Mouse (Mus musculus) gastrocnemius, postnatal 36 days (tissue): ENCODE results near the gene Olfr1424. TPM values are rescaled to one million over a fixed set of nuclear protein-coding genes. Genes with fewer than 3 reads are reported as not detected.
"Not testable (repeated sequence)": the region's sequence is repeated elsewhere in the genome, so short reads cannot be mapped to it uniquely, and the experiment has no call there.

ENCODE experiments used
- DNase-seq, 2 experiments: peaks; one replicate each; pipeline ENCODE4 v3.0.0; 2022
- intact Hi-C: fragments of 180-260 bp; cut with DNase I; formaldehyde crosslinking; loops from one replicate; pipeline ENCODE4 v1.15.1; 2025
- long read RNA-seq, 2 experiments: library from polyadenylated mRNA; stranded (forward); transcript quantifications; one replicate each; pipeline ENCODE4 v2.0.0; 2021
- total RNA-seq, 2 experiments: library from RNA; stranded (reverse); gene quantifications; 2 replicates each; pipeline ENCODE4 v1.2.3; 2021

Olfr1424 gene
- total RNA-seq = not detected
- long read RNA-seq, experiment 1 = 0 reads
- long read RNA-seq, experiment 2 = 0 reads

GRCm38 (mm10) chr19:12062582-12062981 lies at the start of gene Olfr1424:
Gene Olfr1424 (minus strand): TSS chr19:12062682.
- DNase-seq, intact Hi-C loops: not testable (repeated sequence)

GRCm38 (mm10) chr19:12104541-12104940 lies 42.1 kb upstream of the Olfr1424 start:
- DNase-seq = no peak
- intact Hi-C loops = no loop called here

DNA sequence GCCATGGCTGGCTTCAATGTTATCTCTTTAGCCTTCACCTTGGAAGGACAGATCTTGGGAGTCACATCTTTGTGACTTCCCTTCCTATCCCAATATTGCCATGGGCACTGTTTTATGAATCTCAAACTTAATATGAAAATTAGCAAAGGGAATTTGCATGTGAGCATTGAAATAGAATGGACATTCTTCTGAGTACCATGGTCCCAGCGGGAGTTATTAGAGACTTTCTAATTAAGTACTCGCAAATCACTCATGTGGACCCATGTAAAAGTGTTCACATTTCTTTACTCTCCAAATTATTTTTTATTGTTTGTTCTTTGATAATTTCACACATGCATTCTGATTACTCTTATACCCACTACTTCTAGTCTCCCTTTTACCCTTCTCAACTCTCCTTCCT lies 40.8 kb upstream of the Olfr1424 start, which contains the start of gene Olfr1427:
Gene Olfr1427 (minus strand): TSS at position 101 of the 400 bp plus-strand sequence.
- no peak for DNase-seq
- intact Hi-C loops = no loop called here

GRCm38 (mm10) chr19:12091913-12092312 lies 29.4 kb upstream of the Olfr1424 start, which contains the start of gene Olfr1426:
Gene Olfr1426 (minus strand): TSS chr19:12092013.
- DNase-seq = no peak
- intact Hi-C loops = no loop called here

DNA sequence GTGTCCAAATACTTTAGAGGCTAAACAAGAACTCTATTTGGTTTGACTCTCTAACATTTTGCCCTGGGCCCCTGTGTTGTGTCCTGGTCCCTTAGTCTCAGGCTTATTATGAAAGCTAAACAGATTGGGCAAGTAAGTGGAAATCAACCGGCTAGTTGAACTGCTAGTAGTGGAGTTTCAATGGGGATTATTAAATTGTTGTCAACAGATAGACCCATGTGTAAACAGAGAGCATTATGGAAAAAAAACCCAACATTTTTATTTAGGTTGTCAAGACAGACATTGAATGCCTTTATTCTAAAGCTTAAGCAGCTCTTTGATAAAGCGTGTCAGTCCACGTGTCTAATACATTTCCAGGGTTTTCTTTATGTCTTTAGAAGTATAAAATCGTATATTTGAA lies 15.1 kb upstream of the Olfr1424 start, which contains the start of gene Olfr1425:
Gene Olfr1425 (minus strand): TSS at position 101 of the 400 bp plus-strand sequence.
- intact Hi-C loops, DNase-seq: not testable (repeated sequence)

DNA sequence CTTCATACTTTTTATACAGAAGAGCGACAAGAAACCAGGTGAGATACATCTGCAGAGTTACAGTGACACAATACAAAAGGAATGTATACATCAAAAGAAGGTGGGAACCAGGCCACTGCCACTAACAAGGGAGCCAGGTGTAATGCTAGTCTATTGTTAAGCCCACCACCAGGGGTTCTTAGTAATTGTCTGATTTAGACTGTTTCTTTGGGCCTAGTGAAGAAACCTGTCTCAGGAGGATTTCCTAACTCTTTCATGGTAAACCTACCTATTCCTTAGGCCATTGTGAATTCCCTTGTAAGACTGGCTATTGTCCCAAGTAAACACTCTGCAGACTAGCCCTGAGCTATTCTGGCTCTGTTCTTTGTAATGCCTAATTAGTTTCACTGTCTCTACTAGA lies 7.1 kb upstream of the Olfr1424 start:
- intact Hi-C loops, DNase-seq: not testable (repeated sequence)

DNA sequence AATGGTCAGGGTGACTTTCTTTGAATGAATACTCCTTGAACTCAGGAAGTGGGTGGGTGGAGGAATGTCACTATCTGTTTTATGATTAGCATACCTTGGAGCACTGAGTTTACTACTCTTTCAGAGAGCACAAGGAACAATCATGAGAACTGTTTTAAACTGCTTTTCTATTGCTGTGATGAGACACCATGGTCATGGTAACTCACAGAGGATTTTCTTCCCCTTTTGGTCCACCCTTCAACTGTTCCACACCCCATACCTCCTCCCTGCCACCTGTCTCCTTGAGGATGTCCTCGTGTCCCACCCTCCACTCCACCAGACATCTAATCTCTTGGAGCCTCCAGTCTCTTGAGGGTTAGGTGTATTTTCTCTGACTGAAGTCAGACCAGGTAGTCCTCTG lies 5.3 kb upstream of the Olfr1424 start:
- DNase-seq, intact Hi-C loops: not testable (repeated sequence)

GRCm38 (mm10) chr19:12043163-12043562 lies 19.3 kb downstream of the Olfr1424 start:
- intact Hi-C loops = no loop called here
- DNase-seq = no peak

GRCm38 (mm10) chr19:12041217-12041616 lies 21.3 kb downstream of the Olfr1424 start, which contains the start of gene Olfr1423:
Gene Olfr1423 (minus strand): TSS chr19:12041317.
- DNase-seq = no peak
- intact Hi-C loops = no loop called here

DNA sequence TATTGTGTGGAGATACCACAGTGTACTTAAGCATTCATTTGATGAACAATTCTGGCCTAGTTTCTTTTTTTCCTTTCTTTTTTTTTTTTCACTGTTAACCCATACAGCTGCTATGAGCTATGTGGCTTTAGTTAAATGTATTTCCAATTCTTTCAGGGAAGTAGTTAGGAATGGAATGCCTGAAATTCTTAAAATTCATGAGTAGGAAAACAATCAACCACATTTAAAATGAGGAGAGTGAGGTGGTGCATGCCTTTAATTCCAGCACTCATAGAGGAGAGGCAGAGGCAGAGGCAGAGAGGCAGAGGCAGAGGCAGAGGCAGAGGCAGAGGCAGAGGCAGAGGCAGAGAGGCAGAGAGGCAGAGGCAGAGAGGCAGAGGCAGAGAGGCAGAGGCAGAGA lies 24.8 kb downstream of the Olfr1424 start:
- intact Hi-C loops = no loop called here

GRCm38 (mm10) chr19:12026606-12027005 lies 35.9 kb downstream of the Olfr1424 start:
- intact Hi-C loops = no loop called here
- no peak for DNase-seq

More for the DNA sequence above, 24.8 kb downstream of the Olfr1424 start:
- no peak for DNase-seq

- DNase-seq = no peak
- intact Hi-C loops = no loop called here
Observed at GRCm38 (mm10) chr19:12025333-12025732, 37.1 kb downstream of the Olfr1424 start.

DNA sequence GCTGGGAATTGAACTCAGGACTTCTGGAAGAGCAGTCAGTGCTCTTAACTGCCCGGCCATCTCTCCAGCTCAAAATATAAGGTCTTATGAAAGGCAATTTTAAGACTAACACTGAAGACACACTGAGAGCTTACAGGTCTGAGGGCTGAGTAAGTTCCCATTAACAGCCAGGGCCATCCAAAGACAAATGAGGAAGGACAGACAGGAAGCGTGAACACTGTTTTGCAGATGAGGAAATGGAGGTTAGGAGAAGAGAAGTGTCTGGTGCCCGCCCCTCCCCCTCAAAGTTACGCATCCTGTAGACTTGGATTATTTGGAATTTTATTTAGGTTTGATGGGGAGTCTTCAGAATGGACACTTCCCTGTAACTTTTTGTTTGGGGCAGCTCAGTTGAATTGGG lies 38.3 kb downstream of the Olfr1424 start:
- DNase-seq = no peak
- intact Hi-C loops = no loop called here

DNA sequence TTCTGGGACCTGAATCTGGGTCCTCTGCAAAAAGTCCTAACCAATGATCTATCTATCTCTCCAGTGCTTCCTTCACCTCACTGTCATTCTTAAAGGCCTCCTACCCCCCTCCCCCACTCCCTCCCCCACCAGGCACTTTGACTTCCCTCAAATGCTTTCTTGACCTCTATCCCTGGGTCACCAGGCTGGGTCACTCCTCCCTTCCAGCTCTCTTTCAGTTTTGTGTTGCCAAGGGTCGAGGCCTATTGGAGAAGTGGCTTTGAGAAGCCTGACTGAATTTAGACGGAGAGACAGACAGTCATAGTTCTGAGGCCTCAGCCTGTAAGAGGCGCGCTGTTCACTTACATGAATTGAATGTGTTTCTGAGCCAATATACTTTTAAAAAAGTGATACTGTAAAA lies 46.3 kb downstream of the Olfr1424 start:
- DNase-seq = no peak
- intact Hi-C loops = loop anchor here (10.0 kb wide), 1 partner anchor 779 kb away; the partner anchor contains the start of genes Lpxn and Zfp91

- DNase-seq = no peak
- intact Hi-C loops = loop anchor here (10.0 kb wide), 1 partner anchor 779 kb away; the partner anchor contains the start of genes Lpxn and Zfp91
Observed at GRCm38 (mm10) chr19:12015708-12016107, 46.8 kb downstream of the Olfr1424 start.

- intact Hi-C loops = loop anchor here (2.0 to 10.0 kb wide), 2 partner anchors 236 to 782 kb away; partner anchors contain the start of genes Lpxn and Zfp91
- DNase-seq = peak; percentile 46 to 51
Observed at GRCm38 (mm10) chr19:12013228-12013627, 49.3 kb downstream of the Olfr1424 start.

GRCm38 (mm10) chr19:12012615-12013014 lies 49.9 kb downstream of the Olfr1424 start:
- intact Hi-C loops = loop anchor here (2.0 to 10.0 kb wide), 2 partner anchors 236 to 782 kb away; partner anchors contain the start of genes Lpxn and Zfp91
- DNase-seq = no peak

- intact Hi-C loops = loop anchor here (2.0 to 10.0 kb wide), 3 partner anchors 99 to 783 kb away; partner anchors contain the start of genes Lpxn, Patl1 and Zfp91
- peak; percentile 86 for DNase-seq
Observed at GRCm38 (mm10) chr19:12011560-12012556, 50.6 kb downstream of the Olfr1424 start.

- DNase-seq = peak; percentile 43 to 48
- intact Hi-C loops = loop anchor here (2.0 to 10.0 kb wide), 2 partner anchors 98 to 784 kb away; partner anchors contain the start of genes Lpxn, Patl1 and Zfp91
Observed at GRCm38 (mm10) chr19:12010916-12011559, 51.4 kb downstream of the Olfr1424 start.

DNA sequence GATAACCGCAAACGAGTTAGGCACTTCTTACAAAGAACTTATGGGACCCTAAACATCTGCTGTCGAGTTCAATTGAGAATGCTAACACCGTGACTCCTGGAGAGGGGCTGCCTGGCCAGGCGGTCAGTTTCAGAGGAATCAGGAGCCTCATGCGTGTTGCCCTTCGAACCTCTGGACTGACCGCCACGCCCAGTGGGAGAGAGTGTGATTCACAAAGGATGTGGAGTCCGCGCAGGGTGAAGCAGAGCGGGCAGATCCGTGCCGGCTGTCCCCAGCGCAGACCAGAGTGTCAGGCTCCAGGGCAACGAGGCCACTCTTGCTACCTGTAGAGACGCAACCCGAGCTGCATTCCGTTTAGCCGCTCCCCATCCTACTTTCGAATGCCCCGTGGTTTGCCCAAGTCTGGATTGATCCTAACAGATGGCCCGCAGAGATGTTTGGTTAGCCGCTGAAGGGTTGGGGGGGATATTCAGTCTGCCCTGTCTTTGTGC lies 52.2 kb downstream of the Olfr1424 start:
- intact Hi-C loops = loop anchor here (2.0 to 10.0 kb wide), 2 partner anchors 98 to 784 kb away; partner anchors contain the start of genes Lpxn, Patl1 and Zfp91
- peak; percentile 56 to 61 for DNase-seq
